Mouse (Mus musculus) MEL (cell line): ENCODE results near the gene Cirbp. TPM values are rescaled to one million over a fixed set of nuclear protein-coding genes. Genes with fewer than 3 reads are reported as not detected.
A peak's percentile ranks its signal among the peaks of the same experiment; 100 is the strongest.

Source experiments
- DNase-seq: peaks from one replicate; pipeline ENCODE4 v3.0.0; 2011; ENCODE audit warnings: low read depth, low spot score
- H3K27ac ChIP-seq: 2 replicates; pipeline ENCODE4 v1.5.1; 2012; ENCODE audit warnings: low read depth, mild to moderate bottlenecking, control low read depth, low read length, moderate library complexity; ENCODE audit not compliant: control insufficient read depth
- H3K27me3 ChIP-seq, 2 experiments: fragments of 150-350 bp in 1 of 2; sonication (generic) in 1 of 2; 2 replicates each; pipeline ENCODE4 v1.6.1; 2012; ENCODE audit warnings: low read length in 2 of 2, mild to moderate bottlenecking in 2 of 2, improper control_type of control experiment in 1 of 2, moderate library complexity in 1 of 2; ENCODE audit not compliant: insufficient read depth in 2 of 2, control insufficient read depth in 1 of 2
- H3K36me3 ChIP-seq, 2 experiments: 2 replicates each; pipeline ENCODE4 v1.6.1; 2012 to 2014; ENCODE audit warnings: low read length in 2 of 2, improper control_type of control experiment in 1 of 2, inconsistent platforms in 1 of 2, mild to moderate bottlenecking in 1 of 2; ENCODE audit not compliant: insufficient read depth in 2 of 2, control insufficient read depth in 1 of 2
- H3K4me1 ChIP-seq, 2 experiments: fragments of 150-350 bp in 1 of 2; sonication (generic) in 1 of 2; 2 replicates each; pipeline ENCODE4 v1.6.1; 2012; ENCODE audit warnings: low read length in 2 of 2, improper control_type of control experiment in 1 of 2, mild to moderate bottlenecking in 1 of 2; ENCODE audit not compliant: insufficient read depth in 2 of 2, control insufficient read depth in 1 of 2
- H3K4me3 ChIP-seq, 2 experiments: fragments of 150-350 bp in 1 of 2; sonication (generic) in 1 of 2; 2 replicates each; pipeline ENCODE4 v1.5.1; 2012; ENCODE audit warnings: low read depth in 2 of 2, low read length in 2 of 2, mild to moderate bottlenecking in 2 of 2, moderate library complexity in 2 of 2, control low read depth in 1 of 2, improper control_type of control experiment in 1 of 2; ENCODE audit not compliant: control insufficient read depth in 1 of 2, insufficient read depth in 1 of 2
- H3K79me2 ChIP-seq: 2 replicates; pipeline ENCODE4 v1.6.1; 2012; ENCODE audit warnings: mild to moderate bottlenecking, low read length, moderate library complexity; ENCODE audit not compliant: control insufficient read depth, poor library complexity, insufficient read depth
- H3K9ac ChIP-seq: 2 replicates; pipeline ENCODE4 v1.6.1; 2012; ENCODE audit warnings: low read depth, mild to moderate bottlenecking, control low read depth, low read length, moderate library complexity; ENCODE audit not compliant: control insufficient read depth, poor library complexity, severe bottlenecking
- H3K9me3 ChIP-seq: fragments of 150-350 bp; sonication (generic); replicated peaks from 2 replicates; pipeline ENCODE4 v1.6.1; 2012; ENCODE audit warnings: mild to moderate bottlenecking, low read length, improper control_type of control experiment, moderate library complexity; ENCODE audit not compliant: insufficient read depth
- BHLHE40 ChIP-seq: IDR thresholded peaks from 2 replicates; pipeline ENCODE4 v1.6.1; 2012; ENCODE audit warnings: low read depth, mild to moderate bottlenecking, inconsistent platforms, low read length, improper control_type of control experiment, borderline replicate concordance
- CHD1 ChIP-seq: IDR thresholded peaks from 2 replicates; pipeline ENCODE4 v1.6.1; 2012; ENCODE audit warnings: low read depth, mild to moderate bottlenecking, inconsistent platforms, low read length, improper control_type of control experiment
- CHD2 ChIP-seq: IDR thresholded peaks from 2 replicates; pipeline ENCODE4 v1.6.1; 2011; ENCODE audit warnings: low read length, improper control_type of control experiment
- CTCF ChIP-seq, 3 experiments: IDR thresholded peaks in 2 of 3; conservative IDR thresholded peaks in 1 of 3; 2 replicates each; pipeline ENCODE4 v1.5.1; 2011 to 2012; ENCODE audit warnings: low read length in 3 of 3, low read depth in 2 of 3, mild to moderate bottlenecking in 2 of 3, improper control_type of control experiment in 1 of 3, inconsistent platforms in 1 of 3, mixed read lengths in 1 of 3, moderate library complexity in 1 of 3; ENCODE audit not compliant: control insufficient read depth in 1 of 3, insufficient read depth in 1 of 3, poor library complexity in 1 of 3, severe bottlenecking in 1 of 3
- E2F4 ChIP-seq: IDR thresholded peaks from 2 replicates; pipeline ENCODE4 v1.6.1; 2011; ENCODE audit warnings: low read depth, low read length, improper control_type of control experiment, borderline replicate concordance
- ELF1 ChIP-seq: IDR thresholded peaks from 2 replicates; pipeline ENCODE4 v1.6.1; 2014; ENCODE audit warnings: low read depth, mild to moderate bottlenecking, inconsistent platforms, low read length, improper control_type of control experiment, moderate library complexity
- EP300 ChIP-seq, 2 experiments: IDR thresholded peaks; 2 replicates each; pipeline ENCODE4 v1.6.1; 2011; ENCODE audit warnings: improper control_type of control experiment in 2 of 2, low read length in 2 of 2, low read depth in 1 of 2, mild to moderate bottlenecking in 1 of 2
- ETS1 ChIP-seq: IDR thresholded peaks from 2 replicates; pipeline ENCODE4 v1.6.1; 2012; ENCODE audit warnings: low read depth, mild to moderate bottlenecking, inconsistent platforms, low read length, improper control_type of control experiment, moderate library complexity
- GABPA ChIP-seq: IDR thresholded peaks from 2 replicates; pipeline ENCODE4 v1.6.1; 2012; ENCODE audit warnings: low read depth, mild to moderate bottlenecking, inconsistent platforms, low read length, improper control_type of control experiment, moderate library complexity
- GATA1 ChIP-seq: IDR thresholded peaks from 2 replicates; pipeline ENCODE4 v1.6.1; 2011; ENCODE audit warnings: low read depth, low read length, improper control_type of control experiment
- HCFC1 ChIP-seq: IDR thresholded peaks from 2 replicates; pipeline ENCODE4 v1.6.1; 2012; ENCODE audit warnings: low read depth, mild to moderate bottlenecking, inconsistent platforms, low read length, improper control_type of control experiment, moderate library complexity
- JUND ChIP-seq: IDR thresholded peaks from 2 replicates; pipeline ENCODE4 v1.6.1; 2011; ENCODE audit warnings: low read depth, mild to moderate bottlenecking, improper control_type of control experiment, low read length
- KAT2A ChIP-seq: conservative IDR thresholded peaks from 2 replicates; pipeline ENCODE4 v1.6.1; 2012; ENCODE audit warnings: low read depth, low read length, improper control_type of control experiment, inconsistent platforms
- MAX ChIP-seq: IDR thresholded peaks from 2 replicates; pipeline ENCODE4 v1.6.1; 2011; ENCODE audit warnings: low read length, improper control_type of control experiment
- MAZ ChIP-seq: IDR thresholded peaks from 2 replicates; pipeline ENCODE4 v1.6.1; 2012; ENCODE audit warnings: low read depth, mild to moderate bottlenecking, inconsistent platforms, low read length, improper control_type of control experiment
- MEF2A ChIP-seq: IDR thresholded peaks from 2 replicates; pipeline ENCODE4 v1.6.1; 2014; ENCODE audit warnings: low read depth, mild to moderate bottlenecking, inconsistent platforms, low read length, improper control_type of control experiment; ENCODE audit not compliant: poor library complexity, insufficient replicate concordance, severe bottlenecking; ENCODE audit errors: extremely low read depth
- MXI1 ChIP-seq: IDR thresholded peaks from 2 replicates; pipeline ENCODE4 v1.6.1; 2011; ENCODE audit warnings: mild to moderate bottlenecking, low read depth, low read length, improper control_type of control experiment
- MYB ChIP-seq: IDR thresholded peaks from 2 replicates; pipeline ENCODE4 v1.6.1; 2011; ENCODE audit warnings: mild to moderate bottlenecking, low read depth, low read length, improper control_type of control experiment
- MYC ChIP-seq: IDR thresholded peaks from 2 replicates; pipeline ENCODE4 v1.6.1; 2011; ENCODE audit warnings: low read depth, mild to moderate bottlenecking, low read length, improper control_type of control experiment, moderate library complexity
- NELFE ChIP-seq: IDR thresholded peaks from 2 replicates; pipeline ENCODE4 v1.6.1; 2011; ENCODE audit warnings: low read depth, low read length, improper control_type of control experiment
- POLR2A ChIP-seq, 2 experiments: IDR thresholded peaks; 2 replicates each; pipeline ENCODE4 v1.6.1; 2011 to 2012; ENCODE audit warnings: low read length in 2 of 2, mild to moderate bottlenecking in 2 of 2, control low read depth in 1 of 2, improper control_type of control experiment in 1 of 2, low read depth in 1 of 2, moderate library complexity in 1 of 2; ENCODE audit not compliant: control insufficient read depth in 1 of 2, insufficient read depth in 1 of 2, poor library complexity in 1 of 2
- POLR2AphosphoS2 ChIP-seq: IDR thresholded peaks from 2 replicates; pipeline ENCODE4 v1.6.1; 2011; ENCODE audit warnings: low read length, improper control_type of control experiment
- POLR2AphosphoS5 ChIP-seq: IDR thresholded peaks from 2 replicates; pipeline ENCODE4 v1.6.1; 2012; ENCODE audit warnings: low read depth, borderline replicate concordance, mild to moderate bottlenecking, inconsistent platforms, low read length, moderate library complexity, mixed read lengths
- RAD21 ChIP-seq: IDR thresholded peaks from 2 replicates; pipeline ENCODE4 v1.6.1; 2011; ENCODE audit warnings: mild to moderate bottlenecking, low read depth, low read length, improper control_type of control experiment
- RCOR1 ChIP-seq: IDR thresholded peaks from 2 replicates; pipeline ENCODE4 v1.6.1; 2012; ENCODE audit warnings: low read depth, mild to moderate bottlenecking, inconsistent platforms, low read length, improper control_type of control experiment
- SIN3A ChIP-seq: IDR thresholded peaks from 2 replicates; pipeline ENCODE4 v1.6.1; 2012; ENCODE audit warnings: low read length, improper control_type of control experiment, inconsistent platforms
- SMC3 ChIP-seq: IDR thresholded peaks from 2 replicates; pipeline ENCODE4 v1.6.1; 2011; ENCODE audit warnings: low read depth, low read length, improper control_type of control experiment
- TAL1 ChIP-seq: IDR thresholded peaks from 2 replicates; pipeline ENCODE4 v1.6.1; 2012; ENCODE audit warnings: mild to moderate bottlenecking, inconsistent platforms, low read length, moderate library complexity, mixed read lengths
- TBP ChIP-seq: IDR thresholded peaks from 2 replicates; pipeline ENCODE4 v1.8.0; 2011; ENCODE audit warnings: low read depth, low read length, improper control_type of control experiment
- TCF12 ChIP-seq: IDR thresholded peaks from 2 replicates; pipeline ENCODE4 v1.6.1; 2014; ENCODE audit warnings: low read depth, mild to moderate bottlenecking, inconsistent platforms, low read length, improper control_type of control experiment, moderate library complexity
- UBTF ChIP-seq: IDR thresholded peaks from 2 replicates; pipeline ENCODE4 v1.6.1; 2012; ENCODE audit warnings: low read depth, mild to moderate bottlenecking, inconsistent platforms, low read length, improper control_type of control experiment, moderate library complexity, borderline replicate concordance; ENCODE audit not compliant: insufficient read depth
- USF1 ChIP-seq: IDR thresholded peaks from 2 replicates; pipeline ENCODE4 v1.6.1; 2014; ENCODE audit warnings: low read depth, mild to moderate bottlenecking, inconsistent platforms, low read length, improper control_type of control experiment, moderate library complexity
- USF2 ChIP-seq, 2 experiments: IDR thresholded peaks; 2 replicates each; pipeline ENCODE4 v1.6.1; 2011 to 2012; ENCODE audit warnings: improper control_type of control experiment in 2 of 2, low read length in 2 of 2, borderline replicate concordance in 1 of 2, inconsistent platforms in 1 of 2, low read depth in 1 of 2, mild to moderate bottlenecking in 1 of 2; ENCODE audit not compliant: insufficient read depth in 1 of 2
- ZC3H11A ChIP-seq: IDR thresholded peaks from 2 replicates; pipeline ENCODE4 v1.6.1; 2012; ENCODE audit warnings: low read depth, mild to moderate bottlenecking, inconsistent platforms, low read length, improper control_type of control experiment
- ZKSCAN1 ChIP-seq: IDR thresholded peaks from 2 replicates; pipeline ENCODE4 v1.6.1; 2012; ENCODE audit warnings: low read depth, mild to moderate bottlenecking, inconsistent platforms, low read length, improper control_type of control experiment, moderate library complexity
- ZMIZ1 ChIP-seq: IDR thresholded peaks from 2 replicates; pipeline ENCODE4 v1.6.1; 2012; ENCODE audit warnings: low read depth, mild to moderate bottlenecking, inconsistent platforms, low read length, improper control_type of control experiment, moderate library complexity
- polyA plus RNA-seq, 2 experiments: library from polyadenylated mRNA; stranded (reverse) in 1 of 2; unstranded in 1 of 2; fragments of >175 nt in 1 of 2; fragments of >200 nt in 1 of 2; gene quantifications; 2 replicates each; pipeline versions ENCODE4 v1.2.1 to v1.2.4; 2012; ENCODE audit warnings: low replicate concordance in 2 of 2, low read depth in 1 of 2; ENCODE audit not compliant: insufficient read length in 2 of 2, insufficient read depth in 1 of 2, missing spikeins in 1 of 2
- total RNA-seq: library from RNA; depleted of rRNA; stranded (reverse); fragments of 300-350 nt; gene quantifications from 2 replicates; pipeline ENCODE4 v1.2.3, GENCODE M21; 2012; rRNA removed

The Cirbp gene
- total RNA-seq (21.2 and 27.2 TPM in 2 replicates), polyA plus RNA-seq (10 to 100 TPM in 1 of 2 experiments, not detected in 1; 56.6 TPM)

- Histone ChIP-seq H3K4me3 (peak within 1 kb of the TSS; percentile 52 to 58), H3K79me2 (peaks cover 8% of the 10 kb centered on the region; the same call in 1 of the 2 replicates), H3K36me3 (peaks cover 0 to 12% of the 10 kb centered on the region in 2 experiments; a peak in 2 of 4 replicates), H3K27ac (peak within 1 kb of the TSS; percentile 79), H3K27me3 (no peaks in the 10 kb centered on the region), H3K9ac (peak within 1 kb of the TSS; percentile 66), H3K4me1 (peaks cover 4 to 29% of the 10 kb centered on the region in 2 experiments), H3K9me3 (no peaks in the 10 kb centered on the region)
- peak; percentile 92 for DNase-seq
- TF ChIP-seq HCFC1 = no peak
- TF ChIP-seq ETS1 = peak; percentile 51; the same call in 1 of the 2 replicates
- no peak for TF ChIP-seq BHLHE40
- no peak for TF ChIP-seq POLR2AphosphoS5
- TF ChIP-seq ZMIZ1 = no peak
- TF ChIP-seq E2F4 = no peak
- no peak for TF ChIP-seq CTCF (IDR thresholded peaks at IDR 0.05 in 2 of 3, conservative IDR thresholded peaks at IDR 0.05 in 1 of 3; ENCODE audit: control insufficient read depth in 1 of 3, insufficient read depth in 1 of 3, low read depth in 2 of 3, low read length in 3 of 3, poor library complexity in 1 of 3, severe bottlenecking in 1 of 3)
- TF ChIP-seq UBTF = no peak
- TF ChIP-seq TCF12 = no peak
- TF ChIP-seq ZKSCAN1 = no peak
- no peak for TF ChIP-seq SIN3A
- TF ChIP-seq EP300 (IDR thresholded peaks at IDR 0.05; ENCODE audit: low read depth in 1 of 2, low read length in 2 of 2) = no peak; a peak in 1 of 4 replicates
- peak; percentile 45; the same call in 1 of the 2 replicates for TF ChIP-seq USF1
- peak; percentile 13; the same call in 1 of the 2 replicates for TF ChIP-seq MXI1
- peak; percentile 4 to 64; a peak in 2 of 4 replicates for TF ChIP-seq POLR2A (IDR thresholded peaks at IDR 0.05; ENCODE audit: control insufficient read depth in 1 of 2, insufficient read depth in 1 of 2, low read depth in 1 of 2, low read length in 2 of 2, poor library complexity in 1 of 2)
- no peak for TF ChIP-seq JUND
- TF ChIP-seq MYC = no peak
- no peak for TF ChIP-seq POLR2AphosphoS2
- TF ChIP-seq TBP = peak; percentile 79
- TF ChIP-seq USF2 (IDR thresholded peaks at IDR 0.05; ENCODE audit: borderline replicate concordance in 1 of 2, insufficient read depth in 1 of 2, low read depth in 1 of 2, low read length in 2 of 2) = no peak
- TF ChIP-seq TAL1 = no peak
- no peak for TF ChIP-seq RAD21
- no peak for TF ChIP-seq ZC3H11A
- TF ChIP-seq CHD1 = no peak
- TF ChIP-seq GATA1 = no peak
- no peak for TF ChIP-seq CHD2
- TF ChIP-seq MEF2A = no peak
- TF ChIP-seq SMC3 = no peak
- TF ChIP-seq MAZ = peak; percentile 80; the same call in 1 of the 2 replicates
- TF ChIP-seq ELF1 = no peak
- peak; percentile 37 for TF ChIP-seq MAX
- TF ChIP-seq NELFE = no peak
- no peak for TF ChIP-seq KAT2A
- TF ChIP-seq RCOR1 = no peak
- no peak for TF ChIP-seq GABPA
- no peak for TF ChIP-seq MYB
Observed at GRCm38 (mm10) chr10:80165392-80166128, at the start of gene Cirbp. TSS of gene Cirbp (plus strand) at chr10:80165985.
